Mouse (Mus musculus) limb, embryonic 10.5 days (tissue): ENCODE measurements around the gene Tec. TPM values are rescaled to one million over a fixed set of nuclear protein-coding genes. Genes with fewer than 3 reads are reported as not detected.

Source experiments
- DNase-seq: peaks from one replicate; pipeline ENCODE4 v3.0.0-alpha.2; 2017; ENCODE audit warnings: low spot score
- H3K27ac ChIP-seq: fragments of 300-500 bp; sonication (generic); 2 replicates; pipeline ENCODE4 v1.5.1; 2016; ENCODE audit warnings: mild to moderate bottlenecking
- H3K27me3 ChIP-seq: fragments of 300-500 bp; sonication (generic); 2 replicates; pipeline ENCODE4 v1.6.1; 2016; ENCODE audit warnings: low read depth, mild to moderate bottlenecking; ENCODE audit not compliant: poor library complexity, severe bottlenecking
- H3K36me3 ChIP-seq: fragments of 300-500 bp; sonication (generic); 2 replicates; pipeline ENCODE4 v1.6.1; 2016; ENCODE audit warnings: mild to moderate bottlenecking, moderate library complexity
- H3K4me1 ChIP-seq: fragments of 300-500 bp; sonication (generic); 2 replicates; pipeline ENCODE4 v1.6.1; 2016
- H3K4me3 ChIP-seq: fragments of 300-500 bp; sonication (generic); 2 replicates; pipeline ENCODE4 v1.5.1; 2016; ENCODE audit warnings: mild to moderate bottlenecking, moderate library complexity
- H3K9me3 ChIP-seq: fragments of 300-500 bp; sonication (generic); replicated peaks from 2 replicates; pipeline ENCODE4 v1.6.1; 2016; ENCODE audit warnings: mild to moderate bottlenecking
- WGBS: fragments of 180-500 bp; shearing (Covaris S2); methylation state at CpG from one replicate; pipeline ENCODE4 v1.1.7; 2016; 5-methylcytosine and 5-hydroxymethylcytosine counted together
- polyA plus RNA-seq: library from polyadenylated mRNA; unstranded; fragments of >200 nt; fragmentation: Nextera tagmentation; extraction: Ambion mirVana; gene quantifications from 2 replicates; pipeline ENCODE4 v1.2.1, GENCODE M21; 2016

Gene Tec
- 2.8 and 3.1 TPM in 2 replicates for polyA plus RNA-seq

DNA sequence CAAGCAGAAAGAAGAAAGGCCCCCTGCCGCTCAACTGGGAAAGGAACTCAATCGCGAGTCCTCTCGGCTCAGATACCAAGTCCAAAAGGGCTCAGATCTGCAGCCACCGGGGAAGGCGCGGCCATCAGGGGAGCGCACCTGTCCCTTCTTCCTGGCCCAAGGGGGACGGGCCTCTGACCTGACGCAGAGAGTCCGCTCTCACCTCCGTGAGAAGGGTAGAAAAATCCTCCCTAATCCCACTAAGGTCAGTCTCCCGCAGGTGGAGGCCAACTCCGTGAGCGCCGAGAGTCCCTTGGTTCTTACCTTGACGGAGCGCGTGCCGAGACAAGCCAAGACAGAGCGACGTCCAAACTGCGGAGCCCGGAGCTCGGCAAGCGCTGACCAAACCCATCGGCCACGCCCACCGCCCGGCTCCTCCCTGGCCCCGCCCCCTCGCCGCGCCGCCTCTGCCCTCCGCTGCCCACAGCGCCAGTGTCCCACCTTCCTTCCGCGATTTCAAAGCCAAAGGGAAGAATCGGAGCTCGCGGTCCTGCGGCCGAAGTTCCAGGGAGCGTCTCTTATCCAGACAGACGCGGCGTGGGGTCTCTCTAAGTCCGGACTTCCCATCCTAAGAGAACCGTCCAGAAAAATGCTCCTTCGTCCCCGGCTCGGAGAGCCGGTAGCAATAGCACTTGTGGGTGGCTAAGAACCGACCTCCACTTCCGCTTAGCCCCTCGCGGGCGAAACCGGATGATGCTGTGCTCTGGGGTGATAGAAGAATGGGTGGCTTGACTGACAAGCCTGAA lies at the start of gene Tec:
TSS of gene Tec (minus strand) at position 393 of the 785 bp plus-strand sequence.
- Histone ChIP-seq H3K27ac (peak within 1 kb of the TSS; percentile 59), H3K4me3 (peak within 1 kb of the TSS; percentile 58), H3K4me1 (peaks cover 16% of the 10 kb centered on the region), H3K27me3 (peaks cover 40% of the 10 kb centered on the region), H3K36me3 (no peaks in the 10 kb centered on the region), H3K9me3 (no peaks in the 10 kb centered on the region)
- under 1% methylated on average over 60 of the region's 60 CpGs for WGBS
- DNase-seq, result peak; percentile 96

DNA sequence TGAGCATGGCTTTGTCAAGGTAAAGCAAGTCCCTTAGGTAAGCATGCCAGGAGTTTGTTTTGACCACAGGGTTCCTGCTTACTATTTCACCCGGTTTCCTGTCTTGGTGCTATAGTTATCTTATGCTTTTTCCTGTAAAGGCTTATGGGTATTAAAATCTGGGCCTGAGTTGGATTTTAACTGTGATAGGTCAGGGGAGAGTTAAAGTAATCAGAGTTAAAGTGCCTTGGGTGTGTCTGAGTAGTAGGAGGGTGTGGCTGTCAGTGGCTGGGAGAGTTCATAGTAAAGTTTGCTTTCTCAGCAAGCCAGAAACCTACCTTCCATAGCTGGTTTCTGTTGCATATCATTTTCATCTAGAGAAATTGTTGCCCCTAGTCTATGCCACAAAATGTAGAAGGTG lies 48.6 kb upstream of the Tec start:
- Histone ChIP-seq H3K4me1 (peaks cover 28% of the 10 kb centered on the region), H3K4me3 (peak overlapping the region; percentile 99), H3K27me3 (no peaks in the 10 kb centered on the region), H3K36me3 (peaks cover 6% of the 10 kb centered on the region), H3K27ac (no peak overlapping the region), H3K9me3 (no peaks in the 10 kb centered on the region)
- DNase-seq, result no peak
- 77% methylated on average over 1 of the region's 1 CpGs for WGBS

DNA sequence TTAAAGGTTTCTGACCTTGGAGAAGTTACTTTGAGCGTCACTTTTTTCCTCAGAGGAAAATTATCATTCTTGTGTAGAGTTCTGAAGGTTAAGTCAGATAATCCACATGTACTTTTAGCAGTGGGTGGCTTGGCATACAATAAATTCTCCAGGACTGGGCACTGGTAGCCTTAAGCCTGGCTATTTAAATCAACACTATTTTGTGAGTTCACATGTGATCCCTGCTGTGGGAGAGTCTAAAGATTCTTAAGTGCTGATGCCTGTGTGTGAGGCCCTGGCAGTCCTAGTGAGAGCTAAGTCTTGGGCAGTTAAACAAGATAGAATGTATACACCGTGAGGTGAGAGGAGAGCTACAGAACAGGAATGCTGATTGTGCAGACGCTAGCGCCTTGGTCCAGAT lies 47.8 kb upstream of the Tec start:
- Histone ChIP-seq H3K36me3 (peaks cover 3% of the 10 kb centered on the region; the same call in 1 of the 2 replicates), H3K4me1 (peaks cover 28% of the 10 kb centered on the region), H3K27me3 (no peaks in the 10 kb centered on the region), H3K9me3 (no peaks in the 10 kb centered on the region), H3K27ac (peak overlapping the region; percentile 98), H3K4me3 (peak overlapping the region; percentile 99)
- no peak for DNase-seq
- 49% methylated on average over 4 of the region's 4 CpGs for WGBS

DNA sequence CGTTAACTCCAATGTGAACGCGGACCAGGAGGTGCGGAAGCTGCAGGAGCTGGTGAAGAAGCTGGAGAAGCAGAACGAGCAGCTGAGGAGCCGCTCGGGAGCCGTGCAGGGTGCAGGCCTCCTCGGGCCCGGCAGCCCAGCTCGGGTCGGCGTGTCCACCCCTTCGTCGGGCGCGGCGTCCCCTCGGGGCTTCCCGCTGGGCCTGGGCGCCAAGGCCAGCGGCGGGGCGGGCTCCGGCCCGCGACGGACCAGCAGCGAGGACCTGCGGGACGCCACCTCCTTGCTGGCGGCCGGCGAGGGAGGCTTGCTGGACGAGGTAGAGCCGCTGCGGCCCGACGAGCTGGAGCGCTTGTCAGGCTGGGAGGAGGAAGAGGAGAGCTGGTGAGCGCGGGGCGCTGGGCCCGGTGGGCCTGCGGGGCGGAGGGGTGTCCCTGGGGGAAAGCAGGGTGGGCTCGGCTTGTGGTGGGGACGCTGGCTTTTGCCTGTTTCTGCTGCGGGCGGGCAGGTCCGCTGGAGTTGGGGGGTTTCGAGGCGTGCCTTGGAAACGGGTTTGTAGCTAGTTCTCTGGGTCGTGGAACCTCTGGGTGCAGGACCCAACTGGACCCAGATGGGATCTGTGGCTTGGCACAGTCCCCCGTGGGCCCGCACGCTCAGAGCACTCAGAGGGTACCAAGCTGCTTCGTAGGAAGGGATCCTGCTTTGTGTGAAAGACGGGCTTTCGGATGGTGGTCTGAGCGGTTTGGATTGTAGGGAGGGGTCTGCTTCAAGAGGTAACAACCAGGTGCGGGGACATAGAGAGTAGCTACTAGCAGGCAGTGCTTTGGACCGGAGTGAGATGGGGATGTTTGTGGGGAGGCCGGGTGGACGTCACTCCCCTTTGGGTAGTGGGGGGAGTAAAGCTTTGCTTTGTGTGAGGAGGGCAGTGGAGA lies 46.6 kb upstream of the Tec start:
- Histone ChIP-seq H3K4me1 (peaks cover 28% of the 10 kb centered on the region), H3K36me3 (no peaks in the 10 kb centered on the region), H3K4me3 (peak overlapping the region; percentile 99), H3K27ac (peak overlapping the region; percentile 98), H3K9me3 (no peaks in the 10 kb centered on the region), H3K27me3 (no peaks in the 10 kb centered on the region)
- WGBS, result under 1% methylated on average over 62 of the region's 66 CpGs
- DNase-seq, result peak; percentile 80

DNA sequence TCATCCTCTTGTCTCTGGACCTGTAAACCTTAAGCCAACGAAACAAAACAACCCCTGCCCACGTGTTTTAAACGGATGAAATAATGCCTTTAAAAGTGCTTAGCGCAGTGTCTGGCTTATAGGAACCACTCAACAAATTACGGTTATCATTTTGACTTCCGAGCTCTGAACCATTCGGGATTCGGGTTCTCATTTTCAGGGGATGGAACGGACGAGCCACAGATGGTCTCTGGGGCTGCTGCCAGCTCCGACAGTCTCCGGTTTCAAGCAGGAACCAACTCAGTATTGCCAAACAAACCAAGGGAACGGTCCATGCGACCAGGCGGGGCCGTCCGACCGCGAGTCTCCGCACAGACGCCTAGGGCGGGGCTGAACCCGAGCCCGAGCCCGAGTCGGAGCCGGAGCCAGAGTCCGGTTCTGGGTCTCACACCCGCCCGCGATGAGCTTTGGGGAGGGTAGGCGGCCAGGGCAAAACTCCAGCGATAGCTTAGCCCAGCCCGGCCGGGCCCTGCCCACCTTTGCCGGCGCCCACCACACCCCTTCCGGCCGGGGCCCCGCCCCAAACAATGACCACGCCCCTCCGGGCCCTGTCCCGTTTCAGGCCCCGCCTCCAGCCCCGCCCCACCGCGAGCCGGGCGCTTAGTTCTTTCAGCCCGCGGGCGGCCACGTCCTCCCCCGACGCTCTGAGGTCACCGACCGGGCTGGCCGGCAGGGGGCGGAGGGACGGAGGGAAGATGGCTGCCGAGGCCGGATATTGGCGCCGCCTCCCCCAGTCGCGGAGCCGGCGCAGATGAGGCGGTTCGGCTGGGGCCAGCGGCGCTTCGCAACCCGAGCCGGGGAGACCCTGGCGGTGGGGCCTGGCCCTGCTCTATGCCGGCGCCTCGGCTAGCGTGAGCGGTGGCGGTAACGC lies 45.6 kb upstream of the Tec start, which contains the start of gene Slain2:
TSS of gene Slain2 (plus strand) at position 657 of the 910 bp plus-strand sequence.
- H3K27ac ChIP-seq, result peak within 1 kb of the TSS; percentile 98
- no peaks in the 10 kb centered on the region for H3K27me3 ChIP-seq
- under 1% methylated on average over 82 of the region's 83 CpGs for WGBS
- no peaks in the 10 kb centered on the region for H3K9me3 ChIP-seq
- H3K4me1 ChIP-seq, result peaks cover 28% of the 10 kb centered on the region
- peak within 1 kb of the TSS; percentile 99 for H3K4me3 ChIP-seq
- peak; percentile 100 for DNase-seq
- no peaks in the 10 kb centered on the region for H3K36me3 ChIP-seq

DNA sequence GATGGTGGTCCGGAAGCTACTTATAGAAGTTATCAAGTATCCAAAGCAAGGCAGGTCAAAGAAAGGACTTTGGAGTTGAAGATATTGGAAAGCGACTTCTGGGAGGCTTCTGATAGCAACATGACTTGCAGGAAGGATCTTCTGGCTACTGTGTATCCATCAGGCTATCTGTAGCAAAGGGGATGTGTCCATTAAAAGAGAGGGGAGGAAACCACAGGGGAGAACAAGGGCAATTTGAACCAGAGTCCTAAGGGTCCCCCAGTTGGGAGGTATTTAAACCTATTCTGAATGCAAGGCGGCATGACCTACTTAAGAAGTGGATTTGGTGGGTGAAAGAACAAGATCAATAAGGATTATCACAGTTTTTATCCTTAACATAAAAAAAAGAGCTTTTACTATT lies 43.0 kb upstream of the Tec start:
- Histone ChIP-seq H3K9me3 (no peaks in the 10 kb centered on the region), H3K4me3 (no peak overlapping the region), H3K27me3 (no peaks in the 10 kb centered on the region), H3K27ac (no peak overlapping the region), H3K4me1 (peaks cover 17% of the 10 kb centered on the region), H3K36me3 (no peaks in the 10 kb centered on the region)
- 90% methylated on average over 3 of the region's 3 CpGs for WGBS
- DNase-seq, result no peak

DNA sequence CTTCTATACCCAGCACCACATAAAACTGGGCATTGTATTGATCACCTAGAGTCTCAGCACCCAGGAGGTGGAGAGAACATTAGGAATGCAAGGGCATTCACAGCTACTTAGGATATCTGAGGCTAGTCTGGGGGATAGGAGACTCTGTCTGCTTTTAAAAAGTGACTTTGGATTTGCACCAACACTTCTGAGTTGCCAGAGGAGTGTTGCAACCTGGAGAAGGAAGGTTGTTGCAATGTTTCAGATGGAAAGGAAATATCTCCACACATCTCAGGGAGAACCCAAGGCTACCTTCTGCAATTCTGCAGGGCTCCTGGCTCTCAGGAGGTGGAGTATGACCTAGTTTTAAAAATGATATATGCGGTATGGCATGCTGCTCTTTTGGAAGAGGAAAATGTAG lies 42.1 kb upstream of the Tec start:
- no peak overlapping the region for H3K27ac ChIP-seq
- no peaks in the 10 kb centered on the region for H3K36me3 ChIP-seq
- no peaks in the 10 kb centered on the region for H3K9me3 ChIP-seq
- H3K27me3 ChIP-seq, result no peaks in the 10 kb centered on the region
- DNase-seq, result no peak
- 98% methylated on average over 1 of the region's 1 CpGs for WGBS
- H3K4me3 ChIP-seq, result no peak overlapping the region
- peaks cover 8% of the 10 kb centered on the region; the same call in 1 of the 2 replicates for H3K4me1 ChIP-seq

DNA sequence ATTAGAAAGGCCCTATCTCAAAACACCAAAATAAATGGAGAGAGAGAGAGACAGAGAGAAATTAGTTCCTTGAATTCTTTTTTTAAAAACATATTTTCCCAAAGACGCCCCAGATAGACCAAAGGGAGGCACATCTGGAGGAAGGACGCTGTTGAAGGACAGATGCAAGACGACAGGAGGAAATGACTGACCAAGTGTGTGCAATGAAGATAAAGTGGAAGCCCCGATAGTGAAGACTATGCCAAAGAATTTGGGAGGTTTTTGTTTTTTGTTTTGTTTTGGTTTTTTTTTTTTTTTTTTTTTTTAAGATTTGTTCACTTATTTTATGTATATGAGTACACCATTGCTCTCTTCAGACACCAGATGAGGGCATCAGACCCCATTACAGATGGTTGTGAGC lies 41.1 kb upstream of the Tec start:
- no peak overlapping the region for H3K4me3 ChIP-seq
- 87% methylated on average over 4 of the region's 4 CpGs for WGBS
- no peaks in the 10 kb centered on the region for H3K36me3 ChIP-seq
- H3K27ac ChIP-seq, result no peak overlapping the region
- no peak for DNase-seq
- no peaks in the 10 kb centered on the region for H3K9me3 ChIP-seq
- H3K27me3 ChIP-seq, result no peaks in the 10 kb centered on the region
- H3K4me1 ChIP-seq, result peaks cover 8% of the 10 kb centered on the region; the same call in 1 of the 2 replicates

DNA sequence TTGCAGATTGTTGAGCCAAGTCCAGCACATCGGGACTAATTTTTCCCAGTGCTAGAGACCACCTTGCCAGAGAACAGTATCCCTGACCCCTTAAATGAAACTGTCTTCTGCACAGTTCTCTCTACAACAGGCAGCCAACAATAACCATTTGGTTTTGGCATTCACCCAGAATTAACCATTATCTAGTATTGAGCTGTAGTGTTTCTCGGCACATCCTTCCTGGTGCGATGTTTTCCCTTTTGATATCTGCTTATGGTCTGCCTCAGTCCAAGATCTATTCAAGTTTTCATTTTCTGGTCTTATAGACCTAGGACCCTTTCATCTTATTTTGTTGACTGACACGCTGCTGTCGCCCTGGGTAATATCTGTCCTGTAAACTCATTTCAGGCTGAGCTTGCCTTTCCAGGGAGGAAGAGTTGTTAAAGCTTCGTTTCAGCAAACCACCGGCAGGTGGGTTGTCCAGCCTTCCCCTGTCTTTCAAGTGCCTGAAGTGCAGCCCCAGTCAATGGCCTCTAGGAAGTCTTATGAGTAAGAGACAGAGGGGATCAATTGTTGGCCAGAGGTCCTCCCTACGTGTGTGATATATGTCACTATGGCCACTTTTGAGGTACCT lies 40.1 kb upstream of the Tec start:
- Histone ChIP-seq H3K9me3 (no peaks in the 10 kb centered on the region), H3K27me3 (no peaks in the 10 kb centered on the region), H3K36me3 (no peaks in the 10 kb centered on the region), H3K4me3 (no peak overlapping the region), H3K4me1 (peaks cover 8% of the 10 kb centered on the region; the same call in 1 of the 2 replicates), H3K27ac (no peak overlapping the region)
- no peak for DNase-seq
- whole genome bisulfite sequencing, result 85% methylated on average over 8 of the region's 8 CpGs

DNA sequence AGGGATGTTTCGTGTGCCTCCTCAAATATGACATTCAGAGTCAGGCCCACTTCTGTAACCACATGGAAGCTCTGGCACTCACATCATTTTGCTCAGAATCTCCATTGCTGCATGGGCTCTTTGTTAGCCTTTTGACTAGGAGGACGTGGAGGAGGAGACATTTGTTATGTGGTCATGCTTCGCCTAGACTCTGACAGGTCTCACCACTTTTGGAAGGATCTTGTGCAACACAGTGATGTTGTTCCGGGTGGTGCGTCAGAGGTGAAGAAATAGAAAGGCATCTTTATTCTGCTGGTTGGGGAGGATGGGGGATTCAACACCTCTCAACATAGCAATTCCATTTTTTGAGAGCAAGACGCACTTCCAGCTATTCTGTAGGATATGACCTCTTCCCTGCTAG lies 39.1 kb upstream of the Tec start:
- no peak overlapping the region for H3K27ac ChIP-seq
- no peaks in the 10 kb centered on the region for H3K4me1 ChIP-seq
- H3K9me3 ChIP-seq, result no peaks in the 10 kb centered on the region
- H3K27me3 ChIP-seq, result no peaks in the 10 kb centered on the region
- no peak for DNase-seq
- H3K4me3 ChIP-seq, result no peak overlapping the region
- 90% methylated on average over 6 of the region's 6 CpGs for WGBS
- no peaks in the 10 kb centered on the region for H3K36me3 ChIP-seq

DNA sequence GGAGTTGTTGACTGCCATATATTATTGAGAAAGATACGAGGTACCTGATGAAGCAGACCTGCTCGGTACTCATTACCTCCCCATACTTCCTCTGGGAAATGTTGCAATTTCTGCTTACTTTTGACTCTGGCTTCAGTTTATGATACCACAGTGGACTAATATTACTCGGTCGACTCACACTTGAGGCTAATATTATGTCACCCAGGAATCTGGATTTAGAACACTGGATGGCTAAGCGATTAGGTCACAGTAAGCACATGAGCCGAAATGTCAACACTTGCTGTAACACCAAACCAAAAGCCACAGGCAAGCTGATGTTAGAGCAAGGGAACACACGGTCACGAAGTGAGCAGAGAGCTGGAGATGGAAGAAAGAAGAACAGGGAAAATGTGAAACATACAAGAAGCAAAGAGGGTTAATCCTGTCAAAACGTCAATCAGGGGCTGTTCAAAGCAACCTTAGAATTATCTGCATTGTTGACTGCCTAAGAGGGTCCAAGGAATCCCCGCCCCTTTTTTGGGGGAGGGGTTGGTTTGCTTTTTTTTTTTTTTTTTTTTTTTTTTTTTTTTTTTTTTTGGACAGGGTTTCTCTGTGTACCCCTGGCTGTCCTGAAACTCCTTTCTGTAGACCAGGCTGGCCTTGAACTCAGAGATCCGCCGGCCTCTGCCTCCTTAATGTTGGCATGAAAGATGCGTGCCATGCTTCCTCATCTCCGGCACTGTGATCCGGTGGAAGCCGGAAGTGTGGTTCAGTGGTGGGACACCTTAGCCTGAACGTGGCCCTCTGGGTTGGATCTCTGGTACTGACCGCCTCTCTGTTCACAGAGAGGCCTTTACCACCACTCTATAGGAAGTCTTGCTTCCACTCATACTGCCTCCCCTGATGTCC lies 36.9 kb upstream of the Tec start:
- Histone ChIP-seq H3K4me3 (no peak overlapping the region), H3K9me3 (no peaks in the 10 kb centered on the region), H3K27me3 (no peaks in the 10 kb centered on the region), H3K27ac (no peak overlapping the region), H3K4me1 (no peaks in the 10 kb centered on the region), H3K36me3 (no peaks in the 10 kb centered on the region)
- DNase-seq, result no peak
- WGBS, result 83% methylated on average over 18 of the region's 18 CpGs
